Mouse (Mus musculus) hindbrain, embryonic 12.5 days (tissue): ENCODE measurements around the gene Tenm2. TPM values are rescaled to one million over a fixed set of nuclear protein-coding genes. Genes with fewer than 3 reads are reported as not detected.

Source experiments
- ATAC-seq: fragments of 200-750 bp; cut with Nextera tagmentation; 2 replicates; pipeline ENCODE4 v1.8.0; 2017; ENCODE audit warnings: moderate TSS enrichment; ENCODE audit not compliant: low FRiP score
- H3K27ac ChIP-seq: fragments of 300-500 bp; sonication (generic); 2 replicates; pipeline ENCODE4 v1.5.1; 2016; ENCODE audit warnings: mild to moderate bottlenecking
- H3K27me3 ChIP-seq: fragments of 300-500 bp; sonication (generic); 2 replicates; pipeline ENCODE4 v1.6.1; 2016; ENCODE audit warnings: mild to moderate bottlenecking
- H3K36me3 ChIP-seq: fragments of 300-500 bp; sonication (generic); 2 replicates; pipeline ENCODE4 v1.6.1; 2016; ENCODE audit warnings: mild to moderate bottlenecking
- H3K4me1 ChIP-seq: fragments of 300-500 bp; sonication (generic); 2 replicates; pipeline ENCODE4 v1.6.1; 2016
- H3K4me2 ChIP-seq: fragments of 300-500 bp; sonication (generic); replicated peaks from 2 replicates; pipeline ENCODE4 v1.6.1; 2016; ENCODE audit warnings: mild to moderate bottlenecking
- H3K4me3 ChIP-seq: fragments of 300-500 bp; sonication (generic); 2 replicates; pipeline ENCODE4 v1.5.1; 2016; ENCODE audit warnings: mild to moderate bottlenecking
- H3K9ac ChIP-seq: fragments of 300-500 bp; sonication (generic); 2 replicates; pipeline ENCODE4 v1.6.1; 2016; ENCODE audit warnings: mild to moderate bottlenecking, moderate library complexity
- H3K9me3 ChIP-seq: fragments of 300-500 bp; sonication (generic); replicated peaks from 2 replicates; pipeline ENCODE4 v1.6.1; 2016; ENCODE audit warnings: mild to moderate bottlenecking
- WGBS: fragments of 180-500 bp; shearing (Covaris S2); methylation state at CpG from one replicate; pipeline ENCODE4 v1.1.7; 2016; 5-methylcytosine and 5-hydroxymethylcytosine counted together
- polyA plus RNA-seq: library from polyadenylated mRNA; unstranded; fragments of >200 nt; fragmentation: Nextera tagmentation; extraction: Ambion mirVana; gene quantifications from 2 replicates; pipeline ENCODE4 v1.2.1, GENCODE M21; 2016

The Tenm2 gene
- polyA plus RNA-seq, 1 experiment from 2014 or later, result 16.6 TPM

DNA sequence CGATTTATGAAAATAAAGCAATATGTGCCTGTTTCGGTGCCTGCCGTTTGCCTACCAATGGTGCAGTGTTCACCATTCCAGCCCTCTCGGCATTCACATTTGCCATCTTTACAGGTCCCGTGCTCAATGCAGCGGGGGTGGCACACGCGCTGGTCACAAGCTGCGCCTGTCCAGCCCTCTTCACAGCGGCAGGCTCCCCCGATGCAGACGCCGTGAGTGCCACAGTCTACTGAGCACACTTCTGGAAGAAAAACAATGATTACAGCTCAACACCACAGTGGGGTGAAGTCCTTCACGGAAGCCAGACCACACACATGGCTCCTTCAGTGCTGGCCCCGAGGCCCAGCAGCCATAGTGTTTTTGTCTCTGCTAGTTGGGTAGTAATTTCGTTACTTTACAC lies 1096.2 kb downstream of the Tenm2 start:
- peaks cover 24% of the 10 kb centered on the region for H3K4me1 ChIP-seq
- no peaks in the 10 kb centered on the region for H3K27me3 ChIP-seq
- H3K36me3 ChIP-seq, result no peaks in the 10 kb centered on the region
- H3K27ac ChIP-seq, result no peak overlapping the region
- no peaks in the 10 kb centered on the region for H3K9me3 ChIP-seq
- no peak overlapping the region for H3K9ac ChIP-seq
- no peak overlapping the region for H3K4me2 ChIP-seq
- ATAC-seq, result no peak
- WGBS, result 51% methylated on average over 16 of the region's 16 CpGs
- no peak overlapping the region for H3K4me3 ChIP-seq

DNA sequence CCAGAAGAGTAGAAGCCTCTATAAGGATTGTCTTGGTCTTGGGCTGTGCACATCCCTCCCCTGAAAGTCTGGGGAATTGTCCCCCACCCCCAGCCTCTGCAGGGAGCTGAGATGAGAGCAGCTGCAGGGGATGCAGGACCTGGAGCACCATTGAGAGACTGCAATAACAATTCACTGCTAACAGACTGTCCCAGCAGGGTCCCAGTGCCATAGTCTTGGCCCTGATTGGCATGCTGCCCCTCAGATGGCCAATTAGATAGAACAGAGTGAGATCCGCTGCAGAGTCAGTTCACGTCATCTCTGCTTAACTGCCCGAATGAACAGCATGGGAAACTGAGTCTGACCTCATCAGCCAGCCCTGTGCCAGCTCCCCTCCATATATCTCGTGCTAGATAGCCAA lies 1097.9 kb downstream of the Tenm2 start:
- Histone ChIP-seq H3K36me3 (no peaks in the 10 kb centered on the region), H3K9me3 (no peaks in the 10 kb centered on the region), H3K4me3 (no peak overlapping the region), H3K4me1 (peaks cover 24% of the 10 kb centered on the region), H3K27ac (no peak overlapping the region), H3K27me3 (no peaks in the 10 kb centered on the region), H3K9ac (no peak overlapping the region), H3K4me2 (no peak overlapping the region)
- WGBS, result 38% methylated on average over 4 of the region's 4 CpGs
- peak; percentile 70 for ATAC-seq

DNA sequence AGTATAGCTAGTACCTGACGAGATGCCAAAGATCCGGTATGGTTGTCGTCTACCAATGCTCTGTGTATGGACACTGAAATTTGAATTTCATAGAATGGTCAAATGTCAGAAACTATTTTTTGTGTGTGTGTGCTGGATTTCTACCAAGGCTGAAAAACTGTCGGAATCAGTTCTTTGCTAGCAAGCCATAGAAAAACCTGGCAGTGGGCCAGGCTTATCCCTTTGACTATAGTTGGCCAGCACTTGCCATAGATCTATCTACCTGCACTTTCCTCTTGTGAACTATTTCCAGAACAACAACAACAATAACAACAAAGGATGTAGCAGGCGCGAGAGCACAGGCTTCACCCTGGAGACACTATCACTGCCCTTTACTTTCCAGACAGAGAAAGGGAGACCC lies 1098.5 kb downstream of the Tenm2 start:
- Histone ChIP-seq H3K9ac (no peak overlapping the region), H3K4me2 (no peak overlapping the region), H3K27me3 (no peaks in the 10 kb centered on the region), H3K36me3 (no peaks in the 10 kb centered on the region), H3K4me3 (no peak overlapping the region), H3K27ac (no peak overlapping the region), H3K9me3 (no peaks in the 10 kb centered on the region), H3K4me1 (peaks cover 24% of the 10 kb centered on the region)
- no peak for ATAC-seq
- 85% methylated on average over 6 of the region's 6 CpGs for whole genome bisulfite sequencing

DNA sequence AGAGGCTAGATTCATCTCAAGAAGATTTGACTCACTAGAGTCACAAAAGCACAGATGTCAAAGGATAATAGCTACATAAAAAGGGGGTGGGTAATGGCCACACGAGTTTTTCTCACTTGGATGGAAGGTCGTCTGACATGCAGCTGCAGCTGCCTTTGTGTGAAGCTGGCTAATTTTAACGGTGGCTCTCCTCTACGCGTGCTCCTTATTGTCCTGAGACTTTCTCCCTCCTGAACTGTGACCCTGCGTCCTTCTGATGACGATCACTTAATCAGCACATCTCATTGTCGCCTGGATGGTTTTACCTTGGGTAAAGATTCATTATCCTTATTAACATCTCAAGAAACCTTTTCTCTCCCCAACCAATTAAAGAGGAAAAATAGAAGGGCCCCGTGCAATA lies 1101.1 kb downstream of the Tenm2 start:
- peaks cover 15% of the 10 kb centered on the region for H3K4me1 ChIP-seq
- no peaks in the 10 kb centered on the region for H3K36me3 ChIP-seq
- no peak overlapping the region for H3K4me3 ChIP-seq
- ATAC-seq, result no peak
- no peak overlapping the region for H3K27ac ChIP-seq
- H3K9me3 ChIP-seq, result no peaks in the 10 kb centered on the region
- H3K4me2 ChIP-seq, result no peak overlapping the region
- no peaks in the 10 kb centered on the region for H3K27me3 ChIP-seq
- 31% methylated on average over 9 of the region's 9 CpGs for WGBS
- H3K9ac ChIP-seq, result no peak overlapping the region

DNA sequence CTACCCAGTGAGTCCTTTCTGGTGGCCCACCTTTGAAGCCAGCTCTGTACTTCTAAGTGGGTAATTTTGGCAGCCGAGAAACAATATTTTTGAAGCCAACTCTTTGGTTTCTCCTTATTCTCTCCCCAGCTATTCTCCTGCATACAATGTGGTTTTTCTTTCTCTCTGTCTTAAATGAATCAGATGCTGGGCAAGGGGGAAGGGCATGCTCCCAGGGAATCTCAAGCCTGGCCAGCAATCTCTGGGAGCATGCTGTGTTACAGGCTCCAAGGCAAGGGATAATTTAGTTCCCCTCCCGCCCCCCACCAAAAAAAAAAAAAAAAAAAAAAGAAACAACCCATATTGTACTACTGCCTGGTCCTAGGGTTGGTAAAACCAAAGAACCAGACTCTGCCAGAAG lies 1112.5 kb downstream of the Tenm2 start:
- Histone ChIP-seq H3K9ac (no peak overlapping the region), H3K4me3 (no peak overlapping the region), H3K4me1 (peaks cover 26% of the 10 kb centered on the region), H3K27me3 (no peaks in the 10 kb centered on the region), H3K27ac (no peak overlapping the region), H3K9me3 (no peaks in the 10 kb centered on the region), H3K4me2 (no peak overlapping the region), H3K36me3 (no peaks in the 10 kb centered on the region)
- no peak for ATAC-seq
- WGBS, result 40% methylated on average over 2 of the region's 2 CpGs

DNA sequence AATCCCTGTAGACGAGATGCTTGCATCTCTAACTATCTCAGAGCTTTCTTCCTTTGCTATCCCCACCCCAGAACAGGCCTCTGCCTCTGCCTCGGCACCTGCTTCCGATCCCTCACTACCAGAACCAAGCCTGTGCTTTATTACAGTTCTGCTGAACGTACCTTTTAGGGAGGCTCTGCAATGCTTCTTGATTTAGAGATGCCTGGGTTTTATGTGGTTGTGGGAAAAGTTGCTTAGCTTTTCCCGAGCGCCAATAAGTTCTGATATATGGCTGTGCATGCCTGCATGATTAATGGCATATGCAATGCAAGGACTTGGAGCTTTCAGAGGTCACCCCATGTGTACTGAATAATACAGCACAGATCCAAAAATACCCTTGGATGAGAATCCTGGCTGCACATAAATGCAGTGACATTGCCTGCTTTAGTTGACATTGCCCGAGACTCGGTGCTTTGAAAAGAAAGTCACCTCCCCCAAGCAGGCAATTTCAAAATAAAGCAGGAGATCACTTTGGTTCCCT lies 1114.3 kb downstream of the Tenm2 start:
- H3K9ac ChIP-seq, result no peak overlapping the region
- H3K4me3 ChIP-seq, result no peak overlapping the region
- no peak for ATAC-seq
- no peaks in the 10 kb centered on the region for H3K27me3 ChIP-seq
- H3K4me1 ChIP-seq, result peaks cover 26% of the 10 kb centered on the region
- H3K36me3 ChIP-seq, result no peaks in the 10 kb centered on the region
- H3K27ac ChIP-seq, result peak overlapping the region; percentile 36
- no peak overlapping the region for H3K4me2 ChIP-seq
- WGBS, result 42% methylated on average over 8 of the region's 8 CpGs
- H3K9me3 ChIP-seq, result no peaks in the 10 kb centered on the region

DNA sequence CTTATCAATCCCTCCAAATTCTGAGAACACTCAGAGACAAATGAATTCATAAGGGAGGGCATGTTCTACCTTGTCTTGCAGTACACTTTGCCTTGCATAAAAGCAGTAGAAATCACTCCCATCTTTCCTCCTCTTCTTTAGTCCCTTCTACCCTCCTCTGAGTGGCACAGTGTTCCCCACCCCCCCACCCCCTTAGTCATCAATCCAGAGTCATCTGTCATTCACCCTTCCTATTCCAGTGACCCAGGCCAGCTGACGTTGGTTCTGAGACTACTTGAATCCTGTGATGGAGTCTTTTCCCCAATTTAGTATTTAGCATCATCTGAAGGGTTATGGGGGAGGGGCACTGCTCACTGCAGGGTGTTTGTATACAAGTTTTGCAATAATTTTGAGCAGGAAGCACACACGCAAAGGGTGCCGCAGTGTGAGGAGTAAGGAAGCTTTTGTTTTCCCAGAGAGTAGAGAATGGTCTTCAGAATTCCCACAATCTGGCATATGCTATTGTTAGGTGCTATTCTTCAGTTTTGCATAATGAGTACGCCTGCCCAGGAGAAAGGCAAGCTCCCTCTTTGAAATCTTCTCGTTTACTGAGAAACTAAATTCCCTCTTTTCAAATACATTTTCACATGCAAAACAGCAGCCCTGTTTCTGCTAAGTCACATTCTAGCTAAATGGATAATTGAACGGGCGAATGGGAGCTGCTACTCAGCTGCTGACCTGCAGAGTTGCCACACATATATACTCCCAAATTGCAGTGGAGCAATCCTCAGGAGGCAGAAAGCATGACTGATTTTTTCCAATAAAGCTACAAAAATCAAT lies 1115.0 kb downstream of the Tenm2 start:
- Histone ChIP-seq H3K4me2 (no peak overlapping the region), H3K27me3 (no peaks in the 10 kb centered on the region), H3K4me3 (no peak overlapping the region), H3K4me1 (peaks cover 26% of the 10 kb centered on the region), H3K27ac (peak overlapping the region; percentile 36), H3K9me3 (no peaks in the 10 kb centered on the region), H3K9ac (no peak overlapping the region), H3K36me3 (no peaks in the 10 kb centered on the region)
- peak; percentile 63; the same call in 1 of the 2 replicates for ATAC-seq
- WGBS, result 29% methylated on average over 7 of the region's 7 CpGs

DNA sequence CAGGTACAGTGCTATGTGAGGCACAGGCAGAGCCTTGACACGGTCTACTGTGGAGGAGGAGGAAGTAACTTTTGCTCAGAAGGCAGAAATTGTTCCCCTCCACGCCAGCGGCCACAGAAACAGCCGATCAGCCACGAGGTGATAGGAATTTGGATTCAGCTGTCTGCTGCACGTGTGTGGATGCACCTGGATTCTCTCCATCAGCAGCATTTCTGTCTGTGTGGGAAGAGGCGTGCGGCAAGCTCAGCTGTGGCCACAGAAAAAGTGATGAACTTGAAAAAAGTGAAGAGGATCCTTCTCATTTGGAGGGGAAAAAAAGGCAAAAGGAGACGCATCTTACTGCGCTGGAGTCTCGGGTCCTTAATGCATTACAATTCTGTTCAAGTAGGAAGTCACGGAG lies 1122.4 kb downstream of the Tenm2 start:
- Histone ChIP-seq H3K4me2 (no peak overlapping the region), H3K9me3 (no peaks in the 10 kb centered on the region), H3K27ac (no peak overlapping the region), H3K4me3 (no peak overlapping the region), H3K27me3 (no peaks in the 10 kb centered on the region), H3K36me3 (no peaks in the 10 kb centered on the region), H3K4me1 (peaks cover 21% of the 10 kb centered on the region), H3K9ac (no peak overlapping the region)
- WGBS, result 88% methylated on average over 12 of the region's 12 CpGs
- no peak for ATAC-seq

DNA sequence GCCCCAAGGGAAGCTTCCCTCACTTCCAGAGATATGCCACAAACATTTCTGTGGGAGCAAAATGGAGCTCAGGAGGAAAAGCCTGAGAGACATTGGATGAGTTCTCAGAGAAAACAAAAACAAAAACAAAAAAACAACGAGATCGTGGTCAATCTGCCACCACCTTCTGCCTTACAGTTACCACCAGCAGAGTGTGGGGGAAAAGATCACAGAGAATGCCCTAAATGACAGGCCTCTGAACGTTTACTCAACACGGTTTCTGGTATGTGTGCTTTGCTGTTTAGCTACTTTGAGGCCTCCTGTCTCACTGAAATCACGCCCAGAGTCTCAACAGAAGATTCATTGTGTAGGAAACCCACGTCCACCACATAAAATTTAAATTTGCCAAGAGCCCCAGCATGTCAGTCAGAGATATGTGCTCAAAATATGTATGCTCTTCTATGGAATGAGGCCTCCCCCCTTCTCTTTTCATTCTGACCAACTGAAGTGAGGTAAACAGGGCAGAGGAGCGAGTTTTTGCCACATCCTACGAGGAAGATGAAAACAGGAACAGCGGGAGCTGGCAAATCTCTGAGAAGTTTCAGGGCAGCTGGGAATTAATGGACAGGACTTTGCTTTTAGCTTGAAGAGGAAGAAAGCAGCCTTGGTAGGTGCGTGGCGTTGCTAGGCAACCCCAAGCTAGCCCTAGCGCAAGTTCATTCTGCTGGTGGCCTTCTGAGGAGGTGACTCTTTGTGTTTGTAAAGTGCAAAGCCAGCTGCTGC lies 1126.6 kb downstream of the Tenm2 start:
- ATAC-seq, result peak; percentile 54; the same call in 1 of the 2 replicates
- Histone ChIP-seq H3K36me3 (no peaks in the 10 kb centered on the region), H3K9me3 (no peaks in the 10 kb centered on the region), H3K4me2 (no peak overlapping the region), H3K4me1 (peaks cover 39% of the 10 kb centered on the region), H3K27me3 (no peaks in the 10 kb centered on the region), H3K9ac (no peak overlapping the region), H3K27ac (peak overlapping the region; percentile 64), H3K4me3 (no peak overlapping the region)
- WGBS, result 19% methylated on average over 12 of the region's 12 CpGs

DNA sequence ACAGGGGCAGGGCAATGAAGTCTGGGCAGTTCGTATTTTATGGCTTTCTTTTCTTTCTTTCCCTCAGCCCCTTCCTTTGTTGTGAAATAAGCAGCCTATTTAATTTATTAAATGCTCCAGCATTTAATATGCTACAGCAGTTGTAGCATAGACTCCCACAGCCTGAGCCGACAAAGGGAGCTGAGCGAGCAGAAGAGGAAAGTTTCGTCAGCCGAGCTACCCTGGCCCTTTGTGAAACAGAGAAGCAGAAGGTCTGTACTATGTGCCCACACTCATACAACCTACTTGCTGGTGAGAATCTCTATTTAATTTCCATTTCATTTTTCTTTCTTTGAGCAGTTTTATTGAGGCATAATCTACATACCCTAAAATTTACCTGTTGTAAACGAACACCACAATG lies 1127.9 kb downstream of the Tenm2 start:
- Histone ChIP-seq H3K4me2 (no peak overlapping the region), H3K36me3 (no peaks in the 10 kb centered on the region), H3K4me1 (peaks cover 45% of the 10 kb centered on the region), H3K27ac (no peak overlapping the region; the same call in 1 of the 2 replicates), H3K9me3 (no peaks in the 10 kb centered on the region), H3K4me3 (no peak overlapping the region), H3K9ac (no peak overlapping the region), H3K27me3 (no peaks in the 10 kb centered on the region)
- WGBS, result 68% methylated on average over 6 of the region's 6 CpGs
- no peak for ATAC-seq

DNA sequence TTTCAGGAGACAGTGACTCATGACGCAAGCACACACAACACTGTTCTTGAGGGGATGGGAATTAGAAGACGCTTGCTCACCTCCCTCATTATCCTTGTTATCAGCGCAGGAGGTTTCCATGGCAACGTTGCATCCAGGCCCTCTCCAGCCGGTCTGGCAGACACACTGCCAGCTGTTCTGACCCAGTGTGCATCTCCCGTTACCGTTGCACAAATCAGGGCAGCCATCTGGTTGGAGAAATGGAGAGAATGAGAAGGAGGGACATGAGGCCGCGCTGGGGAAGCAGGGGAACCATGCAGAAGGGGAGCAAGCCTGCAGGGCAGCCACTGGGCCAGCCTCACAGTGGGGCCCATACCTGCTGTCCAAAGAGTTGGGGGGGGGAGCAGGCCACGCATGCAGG lies 1129.1 kb downstream of the Tenm2 start:
- Histone ChIP-seq H3K27ac (peak overlapping the region; percentile 79), H3K9me3 (no peaks in the 10 kb centered on the region), H3K4me2 (no peak overlapping the region), H3K36me3 (no peaks in the 10 kb centered on the region), H3K4me1 (peaks cover 45% of the 10 kb centered on the region), H3K27me3 (no peaks in the 10 kb centered on the region), H3K9ac (no peak overlapping the region), H3K4me3 (no peak overlapping the region)
- peak; percentile 80 for ATAC-seq
- WGBS, result 21% methylated on average over 10 of the region's 10 CpGs

DNA sequence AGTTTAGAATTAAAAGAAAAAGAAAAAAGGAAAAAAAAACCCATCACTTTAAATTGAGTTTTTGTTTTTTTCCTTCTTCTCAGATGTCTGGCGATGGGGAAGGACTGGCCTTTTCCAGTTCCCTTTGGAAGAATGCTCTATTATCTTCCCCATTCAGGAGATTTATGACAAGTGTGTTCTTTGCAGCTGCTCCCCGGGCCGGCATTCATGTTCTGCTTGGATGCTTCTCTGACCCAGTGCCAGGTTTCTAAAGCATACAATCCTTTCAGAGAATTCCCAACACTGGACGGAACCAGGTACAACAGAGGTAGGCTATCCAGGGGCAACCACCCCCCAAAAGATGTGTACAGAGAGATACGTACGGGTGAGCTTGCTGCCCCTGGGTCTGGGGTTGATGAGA lies 1132.2 kb downstream of the Tenm2 start:
- Histone ChIP-seq H3K9me3 (no peaks in the 10 kb centered on the region), H3K27me3 (no peaks in the 10 kb centered on the region), H3K27ac (peak overlapping the region; percentile 53; the same call in 1 of the 2 replicates), H3K36me3 (no peaks in the 10 kb centered on the region), H3K4me1 (peaks cover 27% of the 10 kb centered on the region), H3K4me2 (no peak overlapping the region), H3K9ac (no peak overlapping the region), H3K4me3 (no peak overlapping the region)
- 40% methylated on average over 6 of the region's 6 CpGs for WGBS
- no peak for ATAC-seq
